Mouse (Mus musculus): ENCODE measurements around the gene Tmod2. TPM values are rescaled to one million over a fixed set of nuclear protein-coding genes. Genes with fewer than 3 reads are reported as not detected.
"Not testable (repeated sequence)": the region's sequence is repeated elsewhere in the genome, so short reads cannot be mapped to it uniquely, and the experiment has no call there.

The Tmod2 gene
- polyA plus RNA-seq, 1 experiment from 2014 or later = 112 TPM

DNA sequence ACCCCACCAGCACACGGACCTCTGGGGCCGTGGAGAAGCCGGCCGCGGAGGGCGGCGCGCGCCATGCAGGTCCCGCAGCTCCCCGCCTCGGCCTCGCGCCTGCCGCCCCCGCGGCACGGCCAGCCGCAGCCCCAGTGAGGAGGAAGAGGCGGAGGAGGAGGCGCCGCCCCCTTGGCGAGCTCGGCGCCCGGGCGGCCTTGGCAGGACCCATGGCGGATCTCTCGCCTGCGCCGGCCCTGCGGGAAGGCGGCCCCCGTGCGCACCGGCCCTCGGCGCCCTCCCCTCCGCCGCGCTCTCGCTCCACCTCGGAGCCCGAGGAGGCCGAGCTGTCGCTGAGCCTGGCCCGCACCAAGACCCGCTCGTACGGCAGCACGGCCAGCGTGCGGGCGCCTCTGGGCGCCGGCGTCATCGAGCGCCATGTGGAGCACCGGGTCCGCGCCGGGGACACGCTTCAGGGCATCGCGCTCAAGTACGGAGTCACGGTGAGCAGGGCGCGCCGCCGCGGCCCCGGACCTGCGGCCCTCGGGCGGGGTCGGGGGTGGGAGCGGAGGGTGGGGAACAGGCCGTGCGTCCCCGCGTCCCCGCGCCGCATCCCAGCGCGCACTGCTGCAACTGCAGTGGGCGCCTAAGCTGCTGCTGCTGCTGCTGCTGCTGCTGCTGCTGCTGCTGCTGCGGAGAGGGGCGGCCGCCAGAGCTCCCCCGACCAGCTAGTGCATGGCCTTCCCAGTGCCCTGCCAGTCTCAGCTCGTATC lies 14.6 kb upstream of the Tmod2 start, which contains the start of gene Lysmd2:
Gene Lysmd2, plus strand, starts transcription at position 186 of the 752 bp plus-strand sequence.
- peak within 1 kb of the TSS; percentile 83 for H3K27ac ChIP-seq
- H3K9me3 ChIP-seq = no peaks in the 10 kb centered on the region
- H3K4me2 ChIP-seq = peak within 1 kb of the TSS; percentile 86
- WGBS = under 1% methylated on average over 77 of the region's 94 CpGs
- H3K4me1 ChIP-seq = peaks cover 14% of the 10 kb centered on the region
- peak within 1 kb of the TSS; percentile 82 for H3K9ac ChIP-seq
- H3K36me3 ChIP-seq (replicated peaks) = no peaks in the 10 kb centered on the region
- ATAC-seq (ENCODE audit: low FRiP score) = peak; percentile 89
- peak within 1 kb of the TSS; percentile 63 for H3K4me3 ChIP-seq (replicated peaks)
- peaks cover 16% of the 10 kb centered on the region for H3K27me3 ChIP-seq

DNA sequence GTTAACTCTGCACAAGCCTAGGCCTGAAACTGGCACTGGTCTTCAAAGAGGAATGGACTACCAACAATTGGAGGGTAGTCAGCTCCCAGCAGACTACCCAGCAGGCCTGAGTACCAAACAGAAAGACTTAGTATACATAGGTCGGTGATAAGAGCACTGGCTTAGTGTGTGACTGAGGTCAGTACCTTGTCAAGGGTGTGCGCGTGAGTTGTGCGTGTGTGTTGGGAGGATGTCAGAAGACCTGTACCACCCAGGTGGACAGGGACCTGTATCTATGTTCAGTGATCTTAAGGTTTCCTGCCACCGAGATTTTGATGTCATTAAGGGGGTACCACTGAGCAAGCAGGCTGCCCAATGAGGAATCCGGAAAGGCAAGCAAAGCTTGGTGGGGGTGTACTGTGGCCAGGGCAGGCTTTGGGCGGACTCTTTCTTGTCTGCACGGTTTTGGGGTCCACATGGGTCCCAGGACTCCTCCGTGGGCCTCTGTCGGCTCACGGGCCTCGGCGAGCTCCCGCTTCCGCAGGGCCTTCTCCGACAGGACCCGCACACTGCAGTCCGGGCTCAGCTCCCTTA lies 13.9 kb upstream of the Tmod2 start:
- peak overlapping the region; percentile 86 for H3K4me2 ChIP-seq
- H3K27ac ChIP-seq = peak overlapping the region; percentile 83
- WGBS = 14% methylated on average over 18 of the region's 18 CpGs
- ATAC-seq (ENCODE audit: low FRiP score) = peak; percentile 42
- H3K4me3 ChIP-seq (replicated peaks) = peak overlapping the region; percentile 63
- H3K9me3 ChIP-seq = no peaks in the 10 kb centered on the region
- H3K4me1 ChIP-seq = peaks cover 14% of the 10 kb centered on the region
- peak overlapping the region; percentile 82 for H3K9ac ChIP-seq
- peaks cover 16% of the 10 kb centered on the region for H3K27me3 ChIP-seq
- no peaks in the 10 kb centered on the region for H3K36me3 ChIP-seq (replicated peaks)

DNA sequence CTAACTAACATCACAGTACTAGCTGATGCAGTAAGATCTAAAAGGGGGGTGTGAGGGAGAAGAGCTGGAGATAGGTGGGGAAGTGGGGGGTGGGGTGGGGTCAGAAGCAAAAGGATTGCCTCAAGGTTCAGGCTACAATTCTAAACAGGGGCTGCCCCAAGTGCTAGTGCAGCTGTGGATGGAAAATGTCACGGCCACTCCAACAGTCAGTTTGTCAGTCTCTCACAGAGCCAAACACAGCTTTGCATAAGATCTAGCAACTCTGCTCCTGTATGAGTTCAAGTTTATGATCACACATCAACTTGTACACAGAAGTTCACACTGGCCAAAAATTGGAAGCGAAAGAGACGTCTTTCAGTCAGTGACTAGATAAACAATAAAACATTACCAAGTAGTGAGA lies 10.3 kb upstream of the Tmod2 start:
- no peaks in the 10 kb centered on the region for H3K36me3 ChIP-seq (replicated peaks)
- WGBS = 80% methylated on average over 3 of the region's 3 CpGs
- no peak for ATAC-seq (ENCODE audit: low FRiP score)

DNA sequence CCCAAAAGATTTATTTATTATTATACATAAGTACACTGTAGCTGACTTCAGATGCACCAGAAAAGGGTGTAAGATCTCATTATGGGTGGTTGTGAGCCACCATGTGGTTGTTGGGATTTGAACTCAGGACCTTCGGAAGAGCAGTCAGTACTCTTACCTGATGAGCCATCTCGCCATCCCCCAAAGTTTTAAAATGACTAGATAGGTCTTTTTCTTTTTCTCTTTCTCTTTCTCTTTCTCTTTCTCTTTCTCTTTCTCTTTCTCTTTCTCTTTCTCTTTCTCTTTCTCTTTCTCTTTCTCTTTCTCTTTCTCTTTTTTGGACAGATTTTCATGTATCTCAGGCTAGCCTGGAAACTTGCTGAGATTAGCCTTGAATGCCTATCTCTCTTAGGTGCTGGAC lies 8.6 kb upstream of the Tmod2 start:
- not testable (repeated sequence) for H3K27ac ChIP-seq; H3K36me3 ChIP-seq (replicated peaks)

More for the DNA sequence above, 10.3 kb upstream of the Tmod2 start:
- H3K27me3 ChIP-seq = peaks cover 9% of the 10 kb centered on the region
- no peak overlapping the region for H3K4me3 ChIP-seq (replicated peaks)
- no peaks in the 10 kb centered on the region for H3K9me3 ChIP-seq
- H3K4me2 ChIP-seq = no peak overlapping the region
- H3K9ac ChIP-seq = no peak overlapping the region
- peaks cover 12% of the 10 kb centered on the region for H3K4me1 ChIP-seq
- no peak overlapping the region for H3K27ac ChIP-seq

DNA sequence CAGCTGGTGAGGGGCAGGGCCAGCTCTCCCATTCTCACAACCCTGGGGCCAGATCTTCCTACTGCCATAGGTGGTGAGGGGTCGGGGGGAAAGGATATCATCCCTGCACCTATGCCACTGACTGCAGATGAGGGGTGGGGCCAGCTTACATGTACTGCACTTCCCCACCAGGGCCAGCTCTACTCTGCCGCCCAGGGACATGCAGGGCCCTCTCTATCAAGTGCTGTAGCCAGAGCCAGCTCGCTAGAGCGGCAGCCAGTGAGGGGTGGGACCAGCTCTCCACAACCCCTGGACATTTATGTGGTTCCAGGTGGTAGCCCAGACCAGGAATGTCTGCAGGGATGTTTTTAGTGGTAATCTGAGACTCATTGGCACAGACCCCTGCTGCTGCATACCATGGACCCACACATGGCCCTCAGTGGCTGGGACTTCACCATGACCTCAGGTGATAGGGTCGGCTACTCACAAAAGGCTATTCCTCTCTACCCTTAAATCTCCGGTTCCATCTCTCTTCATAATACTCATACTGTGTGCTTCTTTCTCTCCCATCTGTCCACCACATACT lies 7.8 kb upstream of the Tmod2 start:
- no peaks in the 10 kb centered on the region for H3K4me1 ChIP-seq
- ATAC-seq (ENCODE audit: low FRiP score) = no peak

More for the DNA sequence above, 8.6 kb upstream of the Tmod2 start:
- not testable (repeated sequence) for H3K27me3 ChIP-seq; ATAC-seq (ENCODE audit: low FRiP score); H3K4me3 ChIP-seq (replicated peaks); H3K4me1 ChIP-seq; H3K9me3 ChIP-seq; H3K9ac ChIP-seq; H3K4me2 ChIP-seq
- WGBS = 92% methylated on average over 2 of the region's 2 CpGs

DNA sequence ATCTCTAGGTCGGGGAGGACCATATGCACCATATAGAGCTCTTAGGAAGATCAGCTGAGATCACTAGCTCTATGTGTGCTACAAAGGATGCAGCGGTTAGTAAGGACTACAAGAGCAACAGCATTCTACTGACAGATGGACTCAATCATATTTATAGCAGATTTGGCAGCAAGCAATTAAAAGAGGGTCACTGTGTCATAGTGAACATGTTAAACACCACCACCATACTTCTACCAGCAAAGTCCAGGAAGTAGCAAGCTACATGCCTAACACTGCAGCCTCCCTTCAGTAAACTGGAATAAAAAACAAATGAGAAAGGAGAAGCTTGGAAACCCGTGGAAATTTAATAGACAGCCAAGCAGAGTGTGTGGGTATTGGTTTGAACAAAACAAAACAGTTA lies 5.4 kb upstream of the Tmod2 start:
- Histone ChIP-seq H3K27me3 (no peaks in the 10 kb centered on the region), H3K4me3 (replicated peaks) (no peak overlapping the region), H3K4me2 (no peak overlapping the region), H3K4me1 (no peaks in the 10 kb centered on the region), H3K27ac (no peak overlapping the region), H3K36me3 (replicated peaks) (no peaks in the 10 kb centered on the region), H3K9me3 (no peaks in the 10 kb centered on the region), H3K9ac (no peak overlapping the region)
- no peak for ATAC-seq (ENCODE audit: low FRiP score)
- 72% methylated on average over 3 of the region's 3 CpGs for WGBS

More for the DNA sequence above, 7.8 kb upstream of the Tmod2 start:
- Histone ChIP-seq H3K36me3 (replicated peaks) (no peaks in the 10 kb centered on the region), H3K9me3 (no peaks in the 10 kb centered on the region), H3K9ac (no peak overlapping the region), H3K4me2 (no peak overlapping the region), H3K4me3 (replicated peaks) (no peak overlapping the region), H3K27me3 (peaks cover 3% of the 10 kb centered on the region), H3K27ac (no peak overlapping the region)
- WGBS = 82% methylated on average over 6 of the region's 6 CpGs

DNA sequence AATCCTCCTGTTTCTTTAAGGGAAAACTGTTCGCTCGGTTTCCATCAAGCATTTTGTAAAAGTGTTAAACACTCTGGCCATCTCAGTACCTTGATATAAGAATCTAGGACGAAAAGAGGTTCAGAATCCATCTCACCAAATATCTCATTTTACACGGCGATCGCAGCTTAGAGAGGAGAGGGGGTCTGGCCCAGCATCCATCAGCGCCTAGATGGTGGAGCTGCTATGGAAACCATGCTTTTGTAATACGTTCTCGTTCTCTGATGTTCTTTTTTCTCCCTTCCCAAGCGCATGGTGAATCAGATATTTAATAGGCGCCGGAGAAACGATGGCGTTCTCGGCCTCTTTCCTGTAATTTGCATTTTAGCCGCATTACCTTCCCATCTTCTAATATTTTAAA lies 1.2 kb downstream of the Tmod2 start:
- 0 out of 2 replicates have a peak, but pooled peaks cover 1% of the 10 kb centered on the region for H3K36me3 ChIP-seq (replicated peaks)
- ATAC-seq (ENCODE audit: low FRiP score) = peak; percentile 22; the same call in 1 of the 2 replicates
- H3K4me3 ChIP-seq (replicated peaks) = peak overlapping the region; percentile 83
- no peaks in the 10 kb centered on the region for H3K9me3 ChIP-seq
- peak overlapping the region; percentile 74 for H3K4me2 ChIP-seq
- H3K9ac ChIP-seq = peak overlapping the region; percentile 82
- H3K27ac ChIP-seq = peak overlapping the region; percentile 89
- H3K27me3 ChIP-seq = no peaks in the 10 kb centered on the region
- H3K4me1 ChIP-seq = peaks cover 8% of the 10 kb centered on the region
- WGBS = 11% methylated on average over 16 of the region's 16 CpGs

DNA sequence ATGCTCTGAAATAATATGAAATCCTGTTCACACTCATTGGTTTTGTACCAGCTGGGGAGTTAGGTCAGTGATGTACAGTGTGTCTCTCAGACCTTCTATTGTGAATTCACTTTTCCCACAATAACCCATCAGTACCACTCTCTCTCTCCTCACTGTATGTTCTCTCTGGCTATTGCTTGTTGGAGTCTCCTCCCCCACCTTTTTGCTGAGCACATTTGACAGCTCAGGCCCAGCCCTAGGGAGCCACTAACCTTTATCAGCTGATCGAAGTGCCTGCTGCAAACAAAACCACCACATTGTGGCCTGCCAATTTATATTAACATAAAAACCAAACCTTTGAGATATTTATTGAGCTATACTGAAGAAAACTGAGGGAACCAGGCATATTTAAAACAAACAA lies 1.6 kb downstream of the Tmod2 start:
- Histone ChIP-seq H3K4me3 (replicated peaks) (peak overlapping the region; percentile 83), H3K4me1 (peaks cover 8% of the 10 kb centered on the region), H3K9me3 (no peaks in the 10 kb centered on the region), H3K36me3 (replicated peaks) (peaks cover 6% of the 10 kb centered on the region), H3K27me3 (no peaks in the 10 kb centered on the region), H3K4me2 (peak overlapping the region; percentile 74), H3K9ac (peak overlapping the region; percentile 82), H3K27ac (no peak overlapping the region)
- 41% methylated on average over 1 of the region's 1 CpGs for WGBS
- ATAC-seq (ENCODE audit: low FRiP score) = peak; percentile 40; the same call in 1 of the 2 replicates

DNA sequence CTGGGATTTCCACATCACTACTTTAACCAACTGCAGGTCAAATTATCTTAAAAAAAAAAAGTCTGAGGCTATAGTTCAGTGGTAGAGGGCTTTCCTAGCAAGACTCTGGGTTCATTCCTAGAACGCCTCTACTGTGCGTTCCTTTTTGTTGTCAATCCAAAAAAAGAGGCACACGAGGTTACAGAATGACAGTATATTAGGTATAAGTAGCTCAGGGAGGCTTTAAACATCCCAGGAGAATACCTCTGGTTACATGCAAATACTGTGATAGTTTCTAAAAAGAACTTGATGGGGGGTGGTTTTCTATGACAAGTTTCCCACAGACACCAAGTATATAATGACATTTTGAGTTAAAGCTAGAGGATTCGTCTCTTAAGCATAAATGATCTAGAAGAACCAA lies 3.6 kb downstream of the Tmod2 start:
- WGBS = 91% methylated on average over 4 of the region's 4 CpGs
- Histone ChIP-seq H3K9me3 (no peaks in the 10 kb centered on the region), H3K4me2 (no peak overlapping the region), H3K27me3 (no peaks in the 10 kb centered on the region), H3K27ac (no peak overlapping the region), H3K9ac (no peak overlapping the region), H3K36me3 (replicated peaks) (peaks cover 14% of the 10 kb centered on the region), H3K4me3 (replicated peaks) (no peak overlapping the region), H3K4me1 (peaks cover 8% of the 10 kb centered on the region)
- ATAC-seq (ENCODE audit: low FRiP score) = no peak

DNA sequence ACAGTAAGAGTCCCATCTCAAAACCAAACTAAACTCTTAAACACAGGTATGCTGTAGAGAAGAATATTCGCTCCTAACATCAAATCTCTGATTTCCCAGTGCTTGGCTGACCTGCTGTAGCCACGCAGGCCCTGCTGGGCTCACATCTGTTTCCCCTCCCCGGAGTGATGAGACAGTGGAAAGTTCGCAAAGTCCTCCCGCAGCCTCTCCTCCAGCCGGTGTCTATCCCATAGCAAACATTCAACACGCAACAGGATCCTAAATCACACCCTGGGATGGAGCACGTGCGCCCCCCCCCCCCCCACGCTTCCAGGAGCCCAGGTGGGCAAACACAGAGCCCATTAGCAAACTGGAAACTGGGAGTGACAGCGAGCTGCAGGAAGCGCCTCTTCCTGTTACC lies 9.6 kb downstream of the Tmod2 start:
- Histone ChIP-seq H3K27ac (no peak overlapping the region), H3K4me2 (no peak overlapping the region), H3K27me3 (no peaks in the 10 kb centered on the region), H3K36me3 (replicated peaks) (peaks cover 19% of the 10 kb centered on the region), H3K9ac (no peak overlapping the region), H3K9me3 (no peaks in the 10 kb centered on the region), H3K4me3 (replicated peaks) (no peak overlapping the region), H3K4me1 (peaks cover 19% of the 10 kb centered on the region)
- 71% methylated on average over 12 of the region's 12 CpGs for WGBS
- no peak for ATAC-seq (ENCODE audit: low FRiP score)

DNA sequence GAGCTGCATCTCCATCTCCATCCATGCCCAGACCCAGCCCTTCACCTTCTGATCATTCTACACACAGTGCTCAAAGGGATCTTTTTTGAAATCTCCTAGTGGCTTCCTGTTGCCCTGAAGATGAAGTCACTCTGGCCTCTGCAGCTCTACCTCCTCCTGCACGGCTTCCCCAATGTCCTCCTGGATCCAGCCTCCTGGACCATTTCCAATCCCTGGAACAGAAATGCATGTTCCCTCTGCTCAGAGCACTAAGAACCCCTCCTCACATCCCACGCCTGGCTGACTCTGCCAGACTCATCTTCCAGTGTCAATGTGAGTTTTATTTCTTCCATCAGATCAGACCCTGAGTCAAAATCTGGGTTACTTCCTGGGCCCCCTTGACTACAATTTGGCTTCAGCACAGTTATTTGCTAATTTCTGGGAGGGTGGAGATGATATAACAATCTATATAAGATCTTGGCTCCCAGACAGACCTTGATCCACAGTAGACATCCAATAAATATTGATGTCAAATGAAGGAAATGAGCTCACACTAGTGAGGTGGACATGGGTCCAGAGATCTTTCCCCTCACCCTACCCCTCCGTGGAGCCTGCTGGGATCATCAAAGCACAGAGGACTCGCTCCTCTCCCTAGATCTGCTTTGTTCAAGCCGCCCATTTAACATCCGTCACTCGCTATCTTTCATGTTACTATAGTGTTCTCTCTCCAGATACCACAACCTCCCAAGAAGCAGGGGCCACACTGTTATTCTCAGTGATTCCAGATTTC lies 10.8 kb downstream of the Tmod2 start:
- H3K9ac ChIP-seq = no peak overlapping the region
- H3K27ac ChIP-seq = no peak overlapping the region
- no peak for ATAC-seq (ENCODE audit: low FRiP score)
- WGBS = 87% methylated on average over 7 of the region's 7 CpGs
- no peaks in the 10 kb centered on the region for H3K9me3 ChIP-seq
- H3K4me2 ChIP-seq = no peak overlapping the region
- H3K4me1 ChIP-seq = peaks cover 19% of the 10 kb centered on the region
- peaks cover 22% of the 10 kb centered on the region for H3K36me3 ChIP-seq (replicated peaks)
- H3K4me3 ChIP-seq (replicated peaks) = no peak overlapping the region
- H3K27me3 ChIP-seq = no peaks in the 10 kb centered on the region

Data from forebrain, embryonic 12.5 days (tissue).